Mouse (Mus musculus) kidney, embryonic 14.5 days (tissue): Measurements from ENCODE around the gene Nsd2. TPM values are rescaled to one million over a fixed set of nuclear protein-coding genes. Genes with fewer than 3 reads are reported as not detected.
A peak's percentile ranks its signal among the peaks of the same experiment; 100 is the strongest.

ENCODE experiments used
- ATAC-seq: fragments of 200-750 bp; cut with Nextera tagmentation; 2 replicates; pipeline ENCODE4 v1.8.0; 2017; ENCODE audit warnings: moderate number of reproducible peaks, mild to moderate bottlenecking, moderate TSS enrichment, moderate library complexity; ENCODE audit not compliant: low FRiP score, low TSS enrichment
- H3K27ac ChIP-seq: fragments of 300-500 bp; sonication (generic); 2 replicates; pipeline ENCODE4 v1.5.1; 2014; ENCODE audit warnings: low read depth, mild to moderate bottlenecking, low read length, moderate library complexity, mixed read lengths
- H3K27me3 ChIP-seq: fragments of 300-500 bp; sonication (generic); 2 replicates; pipeline ENCODE4 v1.6.1; 2014; ENCODE audit warnings: mild to moderate bottlenecking, low read length; ENCODE audit not compliant: control insufficient read depth, insufficient read depth
- H3K36me3 ChIP-seq: fragments of 300-500 bp; sonication (generic); 2 replicates; pipeline ENCODE4 v1.6.1; 2014; ENCODE audit warnings: low read length, mixed read lengths; ENCODE audit not compliant: control insufficient read depth, insufficient read depth
- H3K4me1 ChIP-seq: fragments of 300-500 bp; sonication (generic); 2 replicates; pipeline ENCODE4 v1.6.1; 2014; ENCODE audit warnings: low read length, mixed read lengths; ENCODE audit not compliant: control insufficient read depth, insufficient read depth
- H3K4me2 ChIP-seq: fragments of 300-500 bp; sonication (generic); replicated peaks from 2 replicates; pipeline ENCODE4 v1.6.1; 2014; ENCODE audit warnings: low read depth, mild to moderate bottlenecking, low read length
- H3K4me3 ChIP-seq: fragments of 300-500 bp; sonication (generic); 2 replicates; pipeline ENCODE4 v1.5.1; 2014; ENCODE audit warnings: mild to moderate bottlenecking, low read length
- H3K9ac ChIP-seq: fragments of 300-500 bp; sonication (generic); 2 replicates; pipeline ENCODE4 v1.6.1; 2014; ENCODE audit warnings: low read depth, mild to moderate bottlenecking, low read length, moderate library complexity
- H3K9me3 ChIP-seq: fragments of 300-500 bp; sonication (generic); 2 replicates; pipeline ENCODE4 v1.6.1; 2016; ENCODE audit warnings: low read length; ENCODE audit not compliant: control insufficient read depth
- WGBS: fragments of 180-500 bp; shearing (Covaris S2); extraction: QIAGEN DNeasy Blood & Tissue Kit; methylation state at CpG from one replicate; pipeline ENCODE4 v1.1.7; 2014; 5-methylcytosine and 5-hydroxymethylcytosine counted together
- polyA plus RNA-seq: library from polyadenylated mRNA; unstranded; fragments of >200 nt; fragmentation: Nextera tagmentation; extraction: Ambion mirVana; gene quantifications from 2 replicates; pipeline ENCODE4 v1.2.1, GENCODE M21; 2014

The Nsd2 gene
- polyA plus RNA-seq, 1 experiment from 2014 or later = 68.7 TPM

DNA sequence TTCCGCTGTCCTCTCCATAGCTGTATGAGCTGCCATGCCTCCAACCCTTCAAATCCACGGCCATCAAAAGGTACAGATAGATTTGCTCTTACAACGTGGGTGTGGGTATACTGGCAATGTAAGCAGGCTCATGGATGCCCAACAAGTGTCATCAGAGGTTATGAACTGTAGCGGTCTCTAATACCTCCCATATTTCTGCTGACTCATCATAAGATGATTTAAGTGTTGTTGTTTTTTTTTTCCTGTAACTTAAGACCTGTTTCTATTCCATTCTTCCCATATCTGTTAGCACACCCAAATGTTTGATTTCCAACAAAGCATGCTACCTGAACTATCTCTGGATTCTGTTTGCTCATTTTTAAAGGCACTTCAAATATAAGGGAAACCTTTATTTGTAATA is 60.6 kb downstream of the Nsd2 start:
- Histone ChIP-seq H3K4me1 (no peaks in the 10 kb centered on the region), H3K4me2 (no peak overlapping the region), H3K27ac (no peak overlapping the region), H3K9me3 (no peaks in the 10 kb centered on the region), H3K27me3 (no peaks in the 10 kb centered on the region), H3K9ac (no peak overlapping the region), H3K4me3 (no peak overlapping the region), H3K36me3 (peaks cover 84% of the 10 kb centered on the region)
- WGBS = 98% methylated on average over 4 of the region's 4 CpGs
- ATAC-seq = no peak

DNA sequence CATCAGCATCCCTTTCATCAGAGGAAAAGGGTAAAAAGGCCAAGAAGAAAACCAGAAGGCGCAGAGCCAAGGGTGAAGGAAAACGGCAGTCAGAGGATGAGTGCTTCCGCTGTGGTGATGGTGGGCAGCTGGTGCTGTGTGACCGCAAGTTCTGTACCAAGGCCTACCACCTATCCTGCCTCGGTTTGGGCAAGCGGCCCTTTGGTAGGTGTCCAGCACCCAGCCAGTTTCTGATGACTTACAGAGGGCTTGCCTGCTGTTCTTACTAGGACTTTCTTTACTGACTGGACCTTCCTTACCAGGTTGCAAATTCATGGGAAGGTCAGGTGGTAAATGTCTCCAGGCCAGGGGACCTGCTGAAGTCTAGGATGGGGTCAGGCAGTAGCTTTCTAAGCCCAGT is 72.9 kb downstream of the Nsd2 start:
- Histone ChIP-seq H3K4me1 (no peaks in the 10 kb centered on the region), H3K36me3 (peaks cover 98% of the 10 kb centered on the region), H3K27me3 (no peaks in the 10 kb centered on the region), H3K9ac (no peak overlapping the region), H3K9me3 (no peaks in the 10 kb centered on the region), H3K4me3 (no peak overlapping the region), H3K4me2 (no peak overlapping the region), H3K27ac (no peak overlapping the region)
- no peak for ATAC-seq
- WGBS = 95% methylated on average over 6 of the region's 6 CpGs

DNA sequence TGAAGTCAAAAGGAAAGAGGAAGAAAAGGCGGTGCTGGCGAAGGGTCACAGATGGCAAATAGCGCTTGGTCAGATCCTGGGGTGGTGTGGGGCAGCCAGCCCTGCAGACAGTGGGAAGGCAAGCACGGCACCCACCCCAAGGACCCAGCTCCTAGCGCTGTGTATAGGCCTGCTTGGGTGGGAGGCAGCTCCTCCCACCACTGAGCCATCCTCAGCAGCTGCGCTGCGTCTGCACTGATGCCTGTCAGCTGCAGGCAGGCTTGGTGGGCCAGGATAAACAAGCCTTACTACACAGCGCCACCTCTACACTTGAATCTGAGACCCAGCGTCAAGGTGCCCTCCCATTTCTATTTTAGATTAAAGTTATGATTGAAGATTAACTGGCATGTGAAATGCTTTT is 74.6 kb downstream of the Nsd2 start:
- 72% methylated on average over 9 of the region's 9 CpGs for WGBS
- H3K4me2 ChIP-seq = no peak overlapping the region
- H3K36me3 ChIP-seq = peaks cover 100% of the 10 kb centered on the region
- no peak overlapping the region for H3K9ac ChIP-seq
- no peaks in the 10 kb centered on the region for H3K27me3 ChIP-seq
- no peak; the same call in 1 of the 2 replicates for ATAC-seq
- H3K4me1 ChIP-seq = no peaks in the 10 kb centered on the region
- no peak overlapping the region for H3K27ac ChIP-seq
- no peak overlapping the region for H3K4me3 ChIP-seq
- H3K9me3 ChIP-seq = no peaks in the 10 kb centered on the region

DNA sequence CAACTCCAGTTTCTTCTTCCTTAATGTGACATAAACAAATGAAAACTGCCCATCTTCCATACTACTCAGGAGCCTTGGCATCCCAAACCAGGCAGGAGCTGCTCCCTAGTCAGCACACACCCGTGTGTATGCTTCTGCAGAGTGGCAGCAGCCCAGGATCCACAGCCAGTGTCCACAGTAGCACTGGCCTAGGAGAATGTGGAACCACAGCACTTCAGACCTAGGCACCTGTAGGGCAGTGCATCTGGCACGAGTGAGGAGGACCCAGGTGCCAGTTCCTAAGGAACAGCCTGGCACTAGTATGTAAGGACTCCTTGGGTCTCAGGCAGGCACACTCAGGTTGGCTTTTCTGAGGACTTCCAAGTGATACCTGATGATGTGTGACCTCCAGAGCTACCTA is 76.6 kb downstream of the Nsd2 start:
- no peak overlapping the region for H3K27ac ChIP-seq
- H3K9ac ChIP-seq = no peak overlapping the region
- ATAC-seq = no peak
- H3K4me2 ChIP-seq = no peak overlapping the region
- no peaks in the 10 kb centered on the region for H3K27me3 ChIP-seq
- 83% methylated on average over 2 of the region's 2 CpGs for WGBS
- H3K36me3 ChIP-seq = peaks cover 98% of the 10 kb centered on the region
- H3K4me3 ChIP-seq = no peak overlapping the region
- H3K9me3 ChIP-seq = no peaks in the 10 kb centered on the region
- no peaks in the 10 kb centered on the region for H3K4me1 ChIP-seq

DNA sequence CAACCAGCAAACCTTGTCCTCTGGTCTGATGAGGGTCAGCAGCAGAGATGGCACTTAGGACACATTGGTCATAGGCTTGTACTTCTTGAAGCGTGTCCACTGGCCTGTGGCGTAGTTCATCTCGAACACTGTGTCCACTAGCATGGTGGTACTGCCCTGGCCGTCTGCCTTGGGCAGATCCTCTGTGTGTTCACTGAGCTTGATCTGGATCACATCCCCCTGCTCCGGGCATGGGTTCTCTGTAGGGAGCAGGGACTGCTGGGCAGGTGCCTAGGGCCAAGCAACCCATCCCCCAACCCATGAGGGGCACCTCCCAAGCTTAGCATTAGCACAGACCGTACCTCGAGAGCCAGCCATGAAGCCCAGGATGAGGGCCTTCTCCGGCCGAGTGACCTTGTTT is 78.1 kb downstream of the Nsd2 start:
- Histone ChIP-seq H3K9ac (no peak overlapping the region), H3K27ac (no peak overlapping the region), H3K36me3 (peaks cover 93% of the 10 kb centered on the region), H3K4me2 (no peak overlapping the region), H3K4me3 (no peak overlapping the region), H3K9me3 (no peaks in the 10 kb centered on the region), H3K27me3 (no peaks in the 10 kb centered on the region), H3K4me1 (no peaks in the 10 kb centered on the region)
- no peak for ATAC-seq
- 92% methylated on average over 9 of the region's 9 CpGs for WGBS

DNA sequence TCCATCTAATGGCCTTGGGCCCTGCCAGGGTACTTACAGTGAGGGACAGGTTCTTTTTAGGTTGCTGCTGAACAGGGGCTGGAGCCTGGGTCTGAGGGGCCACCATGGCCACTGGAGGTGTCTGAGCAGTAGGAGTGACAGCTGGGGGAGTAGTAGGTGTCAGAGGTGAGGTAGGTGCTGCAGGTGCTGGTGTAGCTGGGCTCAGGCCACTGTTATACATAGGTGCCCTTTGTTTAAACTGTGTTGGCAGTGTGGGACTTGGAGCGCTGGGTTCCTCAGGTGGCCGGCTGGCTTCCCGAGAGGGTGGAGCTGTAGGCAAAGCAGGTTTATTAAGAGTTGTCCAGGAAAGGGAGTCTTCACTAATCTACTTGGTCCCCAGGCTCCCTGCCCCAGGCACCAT is 78.7 kb downstream of the Nsd2 start:
- WGBS = 83% methylated on average over 3 of the region's 3 CpGs
- Histone ChIP-seq H3K36me3 (peaks cover 87% of the 10 kb centered on the region), H3K4me2 (no peak overlapping the region), H3K4me1 (no peaks in the 10 kb centered on the region), H3K9ac (no peak overlapping the region), H3K27ac (no peak overlapping the region), H3K9me3 (no peaks in the 10 kb centered on the region), H3K27me3 (no peaks in the 10 kb centered on the region), H3K4me3 (no peak overlapping the region)
- 0 out of 2 replicates have a peak, but pooled peaks have one; percentile 12 for ATAC-seq

DNA sequence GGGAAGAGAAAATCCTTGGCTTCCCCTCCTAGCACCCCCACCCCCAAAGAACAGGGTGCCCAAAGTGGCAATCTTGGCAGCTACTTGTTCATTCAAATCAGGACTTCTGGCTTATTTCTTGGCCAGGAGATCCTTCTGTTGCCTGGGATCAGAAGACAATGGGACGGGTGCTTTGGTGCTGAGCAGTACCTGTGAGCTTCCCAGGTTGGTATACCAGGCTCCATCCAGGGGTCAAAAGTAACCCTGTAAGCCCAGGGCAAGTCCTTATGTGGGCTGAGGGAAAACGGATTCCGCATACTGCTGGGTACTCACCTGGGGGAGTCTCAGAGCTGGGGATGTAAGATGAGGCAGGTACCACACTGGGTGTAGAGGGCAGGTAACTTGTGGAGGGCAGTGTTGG is 79.6 kb downstream of the Nsd2 start:
- Histone ChIP-seq H3K27ac (no peak overlapping the region), H3K4me2 (no peak overlapping the region), H3K4me1 (no peaks in the 10 kb centered on the region), H3K36me3 (peaks cover 78% of the 10 kb centered on the region), H3K9ac (no peak overlapping the region), H3K4me3 (no peak overlapping the region), H3K9me3 (no peaks in the 10 kb centered on the region), H3K27me3 (no peaks in the 10 kb centered on the region)
- WGBS = 94% methylated on average over 3 of the region's 3 CpGs
- ATAC-seq = no peak

DNA sequence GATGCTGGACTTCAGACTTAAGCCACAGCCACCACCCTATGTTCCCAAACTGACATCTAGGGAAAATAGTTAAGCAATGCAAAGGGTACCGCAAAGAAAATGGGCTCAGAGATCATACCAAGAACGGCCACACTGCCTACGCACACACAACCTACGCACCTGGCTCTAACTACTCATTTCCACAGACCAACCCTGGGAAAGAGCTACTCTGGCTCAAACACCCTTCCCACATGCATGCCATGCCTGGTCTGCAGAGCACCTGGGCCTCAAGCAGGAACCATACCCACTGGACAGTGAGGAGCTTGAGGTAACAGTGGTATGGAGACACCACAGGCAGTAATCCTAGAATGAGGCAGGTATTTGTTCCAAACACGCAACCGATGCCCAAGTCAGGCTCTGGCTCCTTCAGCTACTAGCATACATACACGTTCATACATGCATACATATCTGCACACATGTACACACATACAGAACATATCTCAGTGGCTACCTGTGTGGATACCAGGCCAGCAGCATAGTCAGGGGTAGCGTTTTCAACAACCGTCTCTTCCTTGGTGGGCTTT is 80.3 kb downstream of the Nsd2 start:
- Histone ChIP-seq H3K36me3 (peaks cover 72% of the 10 kb centered on the region), H3K4me3 (no peak overlapping the region), H3K9me3 (no peaks in the 10 kb centered on the region), H3K4me1 (no peaks in the 10 kb centered on the region), H3K4me2 (no peak overlapping the region), H3K27me3 (no peaks in the 10 kb centered on the region), H3K9ac (no peak overlapping the region), H3K27ac (no peak overlapping the region)
- no peak for ATAC-seq
- 97% methylated on average over 9 of the region's 9 CpGs for WGBS

DNA sequence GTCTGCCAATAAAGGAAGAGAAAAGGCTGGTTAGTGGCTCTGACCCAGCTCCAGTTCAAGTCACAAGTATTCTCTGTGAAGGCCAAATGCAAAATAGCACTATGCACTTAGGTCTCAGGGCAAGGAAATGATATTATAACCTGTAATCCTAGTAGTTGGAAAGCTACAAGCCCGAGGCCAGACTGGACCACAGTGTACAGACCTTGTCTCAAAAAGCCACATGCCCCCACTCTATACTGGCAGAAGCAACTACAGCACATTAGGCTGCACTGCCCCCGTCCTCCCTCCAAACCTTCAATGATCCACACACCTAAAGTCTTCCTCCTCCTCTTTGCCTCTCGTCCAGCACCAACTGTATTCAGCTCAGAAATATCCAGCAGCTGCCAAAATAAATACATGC is 80.8 kb downstream of the Nsd2 start:
- peaks cover 67% of the 10 kb centered on the region for H3K36me3 ChIP-seq
- H3K27me3 ChIP-seq = no peaks in the 10 kb centered on the region

More for the DNA sequence above, 80.8 kb downstream of the Nsd2 start:
- 84% methylated on average over 3 of the region's 3 CpGs for WGBS
- no peak overlapping the region for H3K27ac ChIP-seq
- no peaks in the 10 kb centered on the region for H3K9me3 ChIP-seq
- H3K9ac ChIP-seq = no peak overlapping the region
- no peak for ATAC-seq
- no peak overlapping the region for H3K4me3 ChIP-seq
- H3K4me2 ChIP-seq = no peak overlapping the region
- no peaks in the 10 kb centered on the region for H3K4me1 ChIP-seq
